Mouse (Mus musculus): ENCODE results near the gene Ung.

GRCm38 (mm10) chr5:114155168-114155933 is 25.2 kb downstream of the Ung start:
- TF ChIP-seq POLR2A (IDR thresholded peaks at IDR 0.05; ENCODE audit: low read depth, low read length) (no peak), CTCF (IDR thresholded peaks at IDR 0.05; ENCODE audit: extremely low read depth, insufficient read depth, insufficient read length, insufficient replicate concordance) (no peak)

Data from spleen, adult 2 months (tissue).